Mouse (Mus musculus): ENCODE measurements at regions not wholly inside any gene's neighbourhood (a gene's known extent, or its start where the extent isn't known, plus 50 kb on each side); places are given as distances from the start of the nearest gene placed in this dataset.
"Not testable (repeated sequence)": the region's sequence is repeated elsewhere in the genome, so short reads cannot be mapped to it uniquely, and the experiment has no call there.

- DNase-seq (ENCODE audit: low read depth, low spot score) = not testable (repeated sequence)
Observed at GRCm38 (mm10) chr12:115293772-115294171, 753.8 kb upstream of the Zfp386 start.

GRCm38 (mm10) chr12:115298041-115298440, 749.5 kb upstream of the Zfp386 start:
- not testable (repeated sequence) for DNase-seq (ENCODE audit: low read depth, low spot score)

- DNase-seq (ENCODE audit: low read depth, low spot score) = peak; percentile 7
Observed at GRCm38 (mm10) chr12:115311956-115312355, 735.6 kb upstream of the Zfp386 start.

GRCm38 (mm10) chr12:115312604-115313003, 734.9 kb upstream of the Zfp386 start:
- not testable (repeated sequence) for DNase-seq (ENCODE audit: low read depth, low spot score)

GRCm38 (mm10) chr12:115320641-115321040, 726.9 kb upstream of the Zfp386 start:
- not testable (repeated sequence) for DNase-seq (ENCODE audit: low read depth, low spot score)

- no peak for DNase-seq (ENCODE audit: low read depth, low spot score)
Observed at GRCm38 (mm10) chr12:115328439-115328838, 719.1 kb upstream of the Zfp386 start.

GRCm38 (mm10) chr12:115334770-115335169, 712.8 kb upstream of the Zfp386 start:
- not testable (repeated sequence) for DNase-seq (ENCODE audit: low read depth, low spot score)

- DNase-seq (ENCODE audit: low read depth, low spot score) = no peak
Observed at GRCm38 (mm10) chr12:115336594-115336993, 710.9 kb upstream of the Zfp386 start.

- not testable (repeated sequence) for DNase-seq (ENCODE audit: low read depth, low spot score)
Observed at GRCm38 (mm10) chr12:115346112-115346511, 701.4 kb upstream of the Zfp386 start.

GRCm38 (mm10) chr12:115359050-115359449, 688.5 kb upstream of the Zfp386 start:
- DNase-seq (ENCODE audit: low read depth, low spot score) = not testable (repeated sequence)

GRCm38 (mm10) chr12:115365628-115366027, 681.9 kb upstream of the Zfp386 start:
- DNase-seq (ENCODE audit: low read depth, low spot score) = not testable (repeated sequence)

- not testable (repeated sequence) for DNase-seq (ENCODE audit: low read depth, low spot score)
Observed at GRCm38 (mm10) chr12:115371784-115372183, 675.7 kb upstream of the Zfp386 start.

GRCm38 (mm10) chr12:115373056-115373455, 674.5 kb upstream of the Zfp386 start:
- DNase-seq (ENCODE audit: low read depth, low spot score) = not testable (repeated sequence)

GRCm38 (mm10) chr12:115386479-115386878, 661.0 kb upstream of the Zfp386 start:
- not testable (repeated sequence) for DNase-seq (ENCODE audit: low read depth, low spot score)

GRCm38 (mm10) chr12:115404116-115404515, 643.4 kb upstream of the Zfp386 start:
- DNase-seq (ENCODE audit: low read depth, low spot score) = no peak

GRCm38 (mm10) chr12:115404657-115405056, 642.9 kb upstream of the Zfp386 start:
- no peak for DNase-seq (ENCODE audit: low read depth, low spot score)

GRCm38 (mm10) chr12:115446247-115446646, 601.3 kb upstream of the Zfp386 start:
- not testable (repeated sequence) for DNase-seq (ENCODE audit: low read depth, low spot score)

- not testable (repeated sequence) for DNase-seq (ENCODE audit: low read depth, low spot score)
Observed at GRCm38 (mm10) chr12:115452626-115453025, 594.9 kb upstream of the Zfp386 start.

- not testable (repeated sequence) for DNase-seq (ENCODE audit: low read depth, low spot score)
Observed at GRCm38 (mm10) chr12:115464777-115465176, 582.7 kb upstream of the Zfp386 start.

GRCm38 (mm10) chr12:115468015-115468414, 579.5 kb upstream of the Zfp386 start:
- not testable (repeated sequence) for DNase-seq (ENCODE audit: low read depth, low spot score)

- DNase-seq (ENCODE audit: low read depth, low spot score) = not testable (repeated sequence)
Observed at GRCm38 (mm10) chr12:115468569-115468968, 579.0 kb upstream of the Zfp386 start.

GRCm38 (mm10) chr12:115498865-115499264, 548.7 kb upstream of the Zfp386 start:
- no peak for DNase-seq (ENCODE audit: low read depth, low spot score)

GRCm38 (mm10) chr12:115507285-115507684, 540.2 kb upstream of the Zfp386 start:
- not testable (repeated sequence) for DNase-seq (ENCODE audit: low read depth, low spot score)
